Mouse (Mus musculus) hindbrain, embryonic 11.5 days (tissue): ENCODE data around the gene Prrt1. TPM values are rescaled to one million over a fixed set of nuclear protein-coding genes. Genes with fewer than 3 reads are reported as not detected.

Source experiments
- ATAC-seq: fragments of 200-750 bp; cut with Nextera tagmentation; 2 replicates; pipeline ENCODE4 v1.8.0; 2017; ENCODE audit warnings: mild to moderate bottlenecking, moderate TSS enrichment, moderate library complexity; ENCODE audit not compliant: low FRiP score
- DNase-seq: peaks from one replicate; pipeline ENCODE4 v3.0.0-alpha.2; 2015; ENCODE audit warnings: low spot score
- H3K27ac ChIP-seq: fragments of 300-500 bp; sonication (generic); 2 replicates; pipeline ENCODE4 v1.5.1; 2014; ENCODE audit warnings: mild to moderate bottlenecking, low read depth, low read length
- H3K27me3 ChIP-seq: fragments of 300-500 bp; sonication (generic); 2 replicates; pipeline ENCODE4 v1.6.1; 2014; ENCODE audit warnings: mild to moderate bottlenecking, low read length, moderate library complexity, mixed read lengths; ENCODE audit not compliant: control insufficient read depth, insufficient read depth
- H3K36me3 ChIP-seq: fragments of 300-500 bp; sonication (generic); 2 replicates; pipeline ENCODE4 v1.6.1; 2014; ENCODE audit warnings: mild to moderate bottlenecking, low read length, moderate library complexity, mixed read lengths; ENCODE audit not compliant: control insufficient read depth, insufficient read depth
- H3K4me1 ChIP-seq: fragments of 300-500 bp; sonication (generic); replicated peaks from 2 replicates; pipeline ENCODE4 v1.6.1; 2014; ENCODE audit warnings: low read length, mixed read lengths; ENCODE audit not compliant: control insufficient read depth, insufficient read depth
- H3K4me2 ChIP-seq: fragments of 300-500 bp; sonication (generic); replicated peaks from 2 replicates; pipeline ENCODE4 v1.6.1; 2014; ENCODE audit warnings: mild to moderate bottlenecking, low read depth, low read length
- H3K4me3 ChIP-seq: fragments of 300-500 bp; sonication (generic); 2 replicates; pipeline ENCODE4 v1.5.1; 2014; ENCODE audit warnings: low read depth, low read length
- H3K9ac ChIP-seq: fragments of 300-500 bp; sonication (generic); 2 replicates; pipeline ENCODE4 v1.6.1; 2014; ENCODE audit warnings: low read depth, low read length
- H3K9me3 ChIP-seq: fragments of 300-500 bp; sonication (generic); 2 replicates; pipeline ENCODE4 v1.6.1; 2016; ENCODE audit warnings: low read length; ENCODE audit not compliant: control insufficient read depth
- WGBS: fragments of 180-500 bp; shearing (Covaris S2); extraction: QIAGEN DNeasy Blood & Tissue Kit; methylation state at CpG from one replicate; pipeline ENCODE4 v1.1.7; 2014; 5-methylcytosine and 5-hydroxymethylcytosine counted together
- polyA plus RNA-seq: library from polyadenylated mRNA; unstranded; fragments of >200 nt; fragmentation: Nextera tagmentation; extraction: Ambion mirVana; gene quantifications from 2 replicates; pipeline ENCODE4 v1.2.1, GENCODE M21; 2014

Gene Prrt1
- polyA plus RNA-seq, 1 experiment from 2014 or later: 2.0 TPM

DNA sequence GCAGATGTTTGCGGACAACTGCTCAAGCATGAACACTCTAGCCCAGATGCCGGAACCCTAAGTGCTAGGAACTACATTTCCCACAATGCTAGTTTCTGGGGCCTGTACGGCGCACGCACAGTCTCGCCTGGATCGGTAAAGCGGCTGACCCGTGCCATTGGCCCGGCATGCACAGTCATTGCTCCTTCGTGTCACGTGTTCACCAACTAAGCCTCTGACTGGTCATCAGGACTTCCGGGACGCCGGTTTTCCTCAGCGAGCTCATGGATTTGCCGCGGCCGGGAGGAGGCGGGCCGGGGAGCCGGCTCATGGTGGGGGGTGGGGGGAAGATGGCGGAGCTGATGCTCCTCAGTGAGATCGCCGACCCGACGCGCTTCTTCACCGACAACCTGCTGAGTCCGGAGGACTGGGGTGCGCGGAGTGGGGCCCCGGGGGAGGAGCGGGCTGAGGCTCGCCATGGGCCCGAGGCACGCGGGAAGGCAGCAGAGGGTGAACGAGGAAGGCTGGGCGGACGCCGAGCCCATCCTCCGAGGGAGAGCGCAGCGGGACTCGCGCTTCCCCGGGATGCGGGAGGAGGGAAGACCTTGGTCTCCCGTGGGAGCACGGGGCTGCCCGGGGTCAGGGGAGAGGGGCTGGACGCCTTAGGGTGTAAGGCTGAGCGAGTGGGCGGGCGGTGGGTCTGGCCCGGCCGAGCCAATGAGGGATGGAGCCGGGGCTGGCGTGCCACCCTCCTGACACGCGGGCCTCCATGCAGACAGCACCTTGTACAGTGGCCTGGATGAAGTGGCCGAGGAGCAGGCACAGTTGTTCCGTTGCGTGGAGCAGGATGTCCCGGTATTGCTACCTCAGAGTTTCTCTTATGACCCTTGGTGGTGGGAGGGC is 17.8 kb downstream of the Prrt1 start, which contains the start of gene Atf6b:
Atf6b (plus strand) TSS at position 241 of the 882 bp plus-strand sequence.
- Histone ChIP-seq H3K9ac (peak within 1 kb of the TSS; percentile 96), H3K9me3 (no peaks in the 10 kb centered on the region), H3K27ac (peak within 1 kb of the TSS; percentile 79), H3K27me3 (no peaks in the 10 kb centered on the region), H3K4me1 (no peaks in the 10 kb centered on the region; the same call in 1 of the 2 replicates), H3K36me3 (peaks cover 10% of the 10 kb centered on the region; the same call in 1 of the 2 replicates), H3K4me2 (peak within 1 kb of the TSS; percentile 84), H3K4me3 (peak within 1 kb of the TSS; percentile 97)
- 1% methylated on average over 59 of the region's 66 CpGs for WGBS
- DNase-seq (peak; percentile 91), ATAC-seq (peak; percentile 97)

DNA sequence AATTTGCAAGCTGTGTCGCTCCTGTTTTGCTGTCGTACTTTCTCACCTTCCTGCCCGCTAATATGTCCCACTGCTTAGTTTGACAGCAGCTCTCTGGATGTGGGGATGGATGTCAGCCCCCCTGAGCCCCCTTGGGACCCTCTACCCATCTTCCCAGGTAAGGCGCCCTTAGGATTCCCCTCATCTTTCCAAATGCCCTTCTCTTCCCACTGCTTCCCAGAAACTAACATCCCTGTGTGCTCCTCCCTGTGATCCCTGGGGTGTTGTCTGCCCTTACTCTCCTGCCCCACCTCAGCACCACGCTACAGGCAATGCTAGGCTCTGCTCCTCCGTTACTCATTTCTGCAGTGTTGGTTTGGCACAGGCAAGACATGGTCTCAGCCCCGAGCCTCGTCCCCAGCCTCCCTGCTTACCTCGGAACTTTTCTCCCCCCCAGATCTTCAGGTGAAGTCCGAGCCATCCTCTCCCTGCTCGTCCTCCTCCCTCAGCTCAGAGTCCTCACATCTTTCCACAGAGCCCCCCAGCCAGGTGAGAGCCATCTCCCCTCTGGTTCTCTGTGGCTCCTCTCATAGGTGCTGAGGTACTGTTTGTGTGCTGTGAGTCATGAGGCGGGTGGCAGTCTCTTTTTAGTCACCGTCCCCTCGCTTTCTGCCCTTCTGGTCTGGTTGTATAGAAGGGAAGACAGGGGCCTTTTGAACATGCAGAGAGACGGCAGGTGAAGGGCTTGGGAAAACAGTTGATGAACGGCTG is 19.0 kb downstream of the Prrt1 start:
- WGBS: 84% methylated on average over 16 of the region's 16 CpGs

DNA sequence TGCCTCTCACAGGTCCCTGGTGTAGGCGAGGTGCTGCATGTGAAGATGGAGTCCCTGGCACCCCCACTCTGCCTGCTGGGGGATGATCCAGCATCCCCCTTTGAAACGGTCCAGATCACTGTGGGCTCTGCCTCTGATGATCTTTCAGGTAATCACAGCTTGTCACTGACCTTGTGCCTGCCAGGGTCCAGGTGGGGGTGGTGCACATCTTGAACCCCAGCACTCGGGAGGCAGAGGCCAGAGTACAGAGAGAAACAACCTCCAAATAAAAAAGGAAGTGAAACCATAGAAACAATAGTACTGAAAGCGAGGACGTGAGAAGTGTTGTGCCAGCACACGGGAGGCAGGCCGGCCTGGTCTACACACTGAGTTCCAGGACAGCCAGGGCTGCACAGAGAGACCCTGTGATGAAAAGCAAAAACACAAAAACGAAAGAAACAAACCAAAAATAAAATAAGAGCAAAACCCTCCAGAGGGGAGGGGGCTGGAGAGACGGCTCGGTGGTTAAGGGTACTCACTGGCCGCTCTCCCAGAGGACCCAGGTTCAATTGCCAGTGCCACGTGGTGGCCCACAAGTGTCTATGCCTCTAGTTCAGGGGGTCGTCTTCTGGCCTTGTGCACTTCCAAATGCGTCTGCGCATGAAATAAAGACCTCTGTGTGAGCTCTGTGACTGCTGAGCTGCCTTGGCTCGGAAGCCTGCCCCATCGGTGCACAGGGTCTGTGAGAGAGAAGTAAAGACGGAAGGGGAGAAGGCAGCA is 20.0 kb downstream of the Prrt1 start:
- DNase-seq: no peak
- Histone ChIP-seq H3K9ac (no peak overlapping the region), H3K27ac (no peak overlapping the region), H3K27me3 (no peaks in the 10 kb centered on the region), H3K36me3 (peaks cover 15% of the 10 kb centered on the region; the same call in 1 of the 2 replicates), H3K4me3 (no peak overlapping the region), H3K4me2 (no peak overlapping the region), H3K4me1 (no peaks in the 10 kb centered on the region; the same call in 1 of the 2 replicates), H3K9me3 (no peaks in the 10 kb centered on the region)
- no peak for ATAC-seq
- 90% methylated on average over 18 of the region's 18 CpGs for WGBS

More for the DNA sequence above, 19.0 kb downstream of the Prrt1 start:
- Histone ChIP-seq H3K27me3 (no peaks in the 10 kb centered on the region), H3K9ac (peak overlapping the region; percentile 96; the same call in 1 of the 2 replicates), H3K9me3 (no peaks in the 10 kb centered on the region), H3K4me1 (no peaks in the 10 kb centered on the region; the same call in 1 of the 2 replicates), H3K4me3 (peak overlapping the region; percentile 97), H3K4me2 (peak overlapping the region; percentile 84; the same call in 1 of the 2 replicates), H3K36me3 (peaks cover 15% of the 10 kb centered on the region; the same call in 1 of the 2 replicates), H3K27ac (no peak overlapping the region)
- ATAC-seq: no peak
- no peak for DNase-seq

GRCm38 (mm10) chr17:34650781-34651180 is 21.4 kb downstream of the Prrt1 start:
- WGBS: 93% methylated on average over 14 of the region's 14 CpGs
- Histone ChIP-seq H3K4me2 (no peak overlapping the region), H3K27ac (no peak overlapping the region), H3K9me3 (no peaks in the 10 kb centered on the region), H3K9ac (no peak overlapping the region), H3K4me1 (no peaks in the 10 kb centered on the region; the same call in 1 of the 2 replicates), H3K4me3 (no peak overlapping the region), H3K36me3 (peaks cover 15% of the 10 kb centered on the region; the same call in 1 of the 2 replicates), H3K27me3 (no peaks in the 10 kb centered on the region)
- ATAC-seq: no peak
- no peak for DNase-seq

GRCm38 (mm10) chr17:34651507-34652221 is 22.3 kb downstream of the Prrt1 start:
- Histone ChIP-seq H3K9me3 (no peaks in the 10 kb centered on the region), H3K9ac (no peak overlapping the region), H3K4me1 (no peaks in the 10 kb centered on the region; the same call in 1 of the 2 replicates), H3K27me3 (no peaks in the 10 kb centered on the region), H3K4me2 (no peak overlapping the region), H3K36me3 (peaks cover 15% of the 10 kb centered on the region; the same call in 1 of the 2 replicates), H3K4me3 (no peak overlapping the region), H3K27ac (no peak overlapping the region)
- DNase-seq: peak; percentile 50
- 53% methylated on average over 16 of the region's 19 CpGs for WGBS
- ATAC-seq: no peak

DNA sequence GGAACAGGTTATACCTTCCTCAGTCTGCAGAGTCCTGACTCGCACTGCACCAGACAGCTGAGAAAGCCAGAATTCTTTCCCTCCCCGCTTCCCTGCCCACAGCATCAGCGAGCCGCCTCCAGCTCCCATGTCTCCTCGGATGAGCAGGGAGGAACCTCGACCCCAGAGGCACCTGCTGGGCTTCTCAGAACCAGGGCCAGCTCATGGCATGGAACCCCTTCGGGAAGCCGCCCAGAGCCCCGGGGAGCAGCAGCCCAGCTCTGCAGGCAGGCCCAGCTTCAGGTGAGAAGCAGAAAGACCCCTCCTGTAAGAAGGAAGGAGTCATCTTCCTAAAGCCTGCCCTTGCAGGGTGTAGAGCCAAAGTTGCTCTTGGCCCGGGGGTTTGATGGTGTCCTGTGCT is 23.2 kb downstream of the Prrt1 start:
- peaks cover 15% of the 10 kb centered on the region; the same call in 1 of the 2 replicates for H3K36me3 ChIP-seq
- DNase-seq: no peak
- 91% methylated on average over 10 of the region's 10 CpGs for WGBS

DNA sequence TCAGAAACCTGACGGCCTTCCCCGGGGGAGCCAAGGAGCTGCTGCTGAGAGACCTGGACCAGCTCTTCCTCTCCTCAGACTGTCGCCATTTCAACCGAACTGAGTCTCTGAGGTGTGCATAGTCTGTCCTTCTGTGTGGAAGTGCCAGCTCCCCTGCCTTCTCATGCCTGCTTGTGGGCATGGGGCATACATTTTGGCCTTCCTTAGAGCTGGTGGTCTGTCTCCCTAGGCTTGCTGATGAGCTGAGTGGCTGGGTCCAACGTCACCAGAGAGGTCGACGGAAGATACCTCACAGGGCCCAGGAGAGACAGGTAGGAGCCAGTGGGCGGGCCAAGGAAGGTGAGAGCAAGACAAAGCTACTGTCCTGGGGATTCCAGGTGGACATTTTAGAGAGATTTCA is 23.7 kb downstream of the Prrt1 start:
- Histone ChIP-seq H3K9me3 (no peaks in the 10 kb centered on the region), H3K9ac (no peak overlapping the region), H3K4me1 (no peaks in the 10 kb centered on the region; the same call in 1 of the 2 replicates), H3K27me3 (no peaks in the 10 kb centered on the region), H3K36me3 (peaks cover 15% of the 10 kb centered on the region; the same call in 1 of the 2 replicates), H3K27ac (no peak overlapping the region), H3K4me2 (no peak overlapping the region), H3K4me3 (no peak overlapping the region)
- WGBS: 91% methylated on average over 8 of the region's 8 CpGs
- ATAC-seq: no peak
- no peak for DNase-seq

More for the DNA sequence above, 23.2 kb downstream of the Prrt1 start:
- Histone ChIP-seq H3K27ac (no peak overlapping the region), H3K9ac (no peak overlapping the region), H3K4me3 (no peak overlapping the region), H3K4me1 (no peaks in the 10 kb centered on the region; the same call in 1 of the 2 replicates), H3K4me2 (no peak overlapping the region), H3K9me3 (no peaks in the 10 kb centered on the region), H3K27me3 (no peaks in the 10 kb centered on the region)
- ATAC-seq: no peak
